Mouse (Mus musculus) 416B (cell line): Measurements from ENCODE around the gene Phactr4.

Source experiments
- DNase-seq: peaks from one replicate; pipeline ENCODE4 v3.0.0; 2011; ENCODE audit warnings: low read depth

Phactr4 gene

GRCm38 (mm10) chr4:132411322-132412094, 10.8 kb downstream of the Phactr4 start:
- peak; percentile 78 for DNase-seq

- DNase-seq, result peak; percentile 59
Observed at GRCm38 (mm10) chr4:132409587-132410229, 12.6 kb downstream of the Phactr4 start.

GRCm38 (mm10) chr4:132406393-132407189, 15.7 kb downstream of the Phactr4 start:
- DNase-seq, result no peak

- no peak for DNase-seq
Observed at GRCm38 (mm10) chr4:132404588-132404987, 17.7 kb downstream of the Phactr4 start.

- peak; percentile 84 for DNase-seq
Observed at GRCm38 (mm10) chr4:132403063-132403660, 19.1 kb downstream of the Phactr4 start.

- DNase-seq, result no peak
Observed at GRCm38 (mm10) chr4:132401016-132401415, 21.3 kb downstream of the Phactr4 start.

GRCm38 (mm10) chr4:132398863-132399262, 23.4 kb downstream of the Phactr4 start:
- no peak for DNase-seq

- DNase-seq, result peak; percentile 86
Observed at GRCm38 (mm10) chr4:132398045-132398774, 24.1 kb downstream of the Phactr4 start.

- no peak for DNase-seq
Observed at GRCm38 (mm10) chr4:132397120-132397519, 25.2 kb downstream of the Phactr4 start.

- no peak for DNase-seq
Observed at GRCm38 (mm10) chr4:132396251-132396650, 26.0 kb downstream of the Phactr4 start.

GRCm38 (mm10) chr4:132391063-132391740, 31.1 kb downstream of the Phactr4 start:
- DNase-seq, result no peak

GRCm38 (mm10) chr4:132389302-132389701, 33.0 kb downstream of the Phactr4 start:
- no peak for DNase-seq

- DNase-seq, result no peak
Observed at GRCm38 (mm10) chr4:132387617-132388016, 34.7 kb downstream of the Phactr4 start.

- DNase-seq, result no peak
Observed at GRCm38 (mm10) chr4:132386846-132387245, 35.4 kb downstream of the Phactr4 start.

- no peak for DNase-seq
Observed at GRCm38 (mm10) chr4:132385771-132386410, 36.4 kb downstream of the Phactr4 start.

GRCm38 (mm10) chr4:132383455-132383854, 38.8 kb downstream of the Phactr4 start:
- DNase-seq, result no peak

- no peak for DNase-seq
Observed at GRCm38 (mm10) chr4:132382296-132382695, 40.0 kb downstream of the Phactr4 start.

GRCm38 (mm10) chr4:132380965-132381616, 41.2 kb downstream of the Phactr4 start:
- no peak for DNase-seq

- DNase-seq, result no peak
Observed at GRCm38 (mm10) chr4:132373820-132374219, 48.5 kb downstream of the Phactr4 start.
